Mouse (Mus musculus): ENCODE results near the gene Cldn10.

DNA sequence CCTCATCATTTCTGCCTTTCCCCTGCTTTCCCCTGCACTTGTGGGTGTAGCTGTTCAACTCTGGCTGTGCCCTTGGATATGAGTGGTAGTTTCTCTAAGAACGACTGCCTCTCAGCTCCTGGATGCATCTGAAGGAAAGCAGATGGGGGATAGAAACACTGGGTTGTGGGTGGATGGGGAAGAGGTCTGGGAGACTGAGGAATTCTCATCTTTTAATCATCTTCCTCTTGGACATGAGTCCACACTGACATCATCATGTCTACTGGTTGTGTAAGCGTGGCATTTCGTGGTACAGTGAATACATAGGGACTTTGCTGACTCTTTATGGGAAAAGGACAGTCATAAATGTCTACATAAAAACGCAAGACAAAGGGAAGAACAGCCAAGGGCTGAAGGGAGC, 31.7 kb upstream of the Cldn10 start:
- TF ChIP-seq CTCF (IDR thresholded peaks at IDR 0.05; ENCODE audit: low read depth, low read length) = no peak
- no peak for TF ChIP-seq GATA1 (IDR thresholded peaks at IDR 0.05; ENCODE audit: borderline replicate concordance, low read length)
